Mouse (Mus musculus): Measurements from ENCODE around the gene Cdca3. TPM values are rescaled to one million over a fixed set of nuclear protein-coding genes. Genes with fewer than 3 reads are reported as not detected.
"Not testable (repeated sequence)": the region's sequence is repeated elsewhere in the genome, so short reads cannot be mapped to it uniquely, and the experiment has no call there.

The Cdca3 gene
- total RNA-seq, 4 experiments from 2014 or later = 0.31 to 0.51 (median 0.37) TPM

DNA sequence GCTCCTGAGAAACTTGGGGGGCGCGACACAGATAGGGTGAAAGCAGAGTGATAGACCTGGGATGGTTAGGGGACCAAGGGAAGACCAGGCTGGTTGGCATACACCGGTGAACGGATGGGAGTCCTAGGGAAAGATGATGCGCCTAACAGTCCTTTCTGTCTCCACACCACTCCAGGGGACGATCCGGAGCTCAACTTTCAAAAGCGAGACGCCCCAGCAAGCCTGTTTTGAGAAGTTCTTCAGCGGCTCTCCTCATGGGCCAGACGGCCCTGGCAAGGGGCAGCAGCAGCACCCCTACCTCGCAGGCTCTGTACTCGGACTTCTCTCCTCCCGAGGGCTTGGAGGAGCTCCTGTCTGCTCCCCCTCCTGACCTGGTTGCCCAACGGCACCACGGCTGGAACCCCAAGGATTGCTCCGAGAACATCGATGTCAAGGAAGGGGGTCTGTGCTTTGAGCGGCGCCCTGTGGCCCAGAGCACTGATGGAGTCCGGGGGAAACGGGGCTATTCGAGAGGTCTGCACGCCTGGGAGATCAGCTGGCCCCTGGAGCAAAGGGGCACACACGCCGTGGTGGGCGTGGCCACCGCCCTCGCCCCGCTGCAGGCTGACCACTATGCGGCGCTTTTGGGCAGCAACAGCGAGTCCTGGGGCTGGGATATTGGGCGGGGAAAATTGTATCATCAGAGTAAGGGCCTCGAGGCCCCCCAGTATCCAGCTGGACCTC, 20.1 kb upstream of the Cdca3 start:
- DNase-seq (ENCODE audit: low spot score in 2 of 2) = peak; percentile 81 to 85

GRCm38 (mm10) chr6:124809775-124810538, 19.4 kb upstream of the Cdca3 start:
- DNase-seq (ENCODE audit: low spot score in 2 of 2) = peak in 1 of 2 experiments; percentile 40

DNA sequence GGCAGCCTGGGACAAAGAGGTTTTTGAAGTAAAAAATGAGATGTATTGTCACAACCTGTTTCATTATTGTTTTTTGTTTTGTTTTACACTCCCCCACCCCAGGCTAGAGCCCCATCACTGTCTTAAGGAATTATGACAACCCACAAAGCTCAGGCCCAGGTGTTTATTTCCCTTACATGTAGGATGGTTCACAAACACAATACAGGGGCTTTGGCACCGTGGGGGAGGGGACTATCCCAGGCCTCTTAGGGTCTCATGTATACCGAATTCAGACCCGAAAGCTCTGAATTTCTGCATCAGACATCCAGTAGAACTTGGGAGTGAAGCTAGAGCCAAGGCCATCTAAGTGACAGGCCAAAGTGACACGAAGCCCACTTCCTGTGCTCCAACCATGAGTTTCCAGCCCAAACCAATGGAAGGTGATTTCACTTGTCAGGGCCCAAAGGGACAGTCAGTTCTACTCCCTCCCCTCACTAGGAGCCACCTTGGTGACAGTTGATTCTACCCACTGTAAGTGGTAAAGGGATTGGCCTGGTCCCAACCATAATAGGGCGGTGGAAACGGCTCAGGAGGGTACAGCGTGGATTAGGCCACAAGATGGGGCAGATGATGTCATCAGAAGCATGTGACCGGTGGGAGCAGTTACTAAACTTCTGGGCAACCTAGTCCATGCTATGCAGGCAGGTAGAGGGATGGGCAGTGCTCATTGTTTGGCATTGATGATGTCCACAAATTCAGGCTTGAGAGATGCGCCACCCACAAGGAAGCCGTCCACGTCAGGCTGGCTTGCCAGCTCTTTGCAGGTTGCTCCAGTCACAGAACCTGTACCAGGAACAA, 18.6 kb upstream of the Cdca3 start:
- not testable (repeated sequence) for DNase-seq (ENCODE audit: low spot score in 2 of 2)

- DNase-seq (ENCODE audit: low spot score in 2 of 2) = no peak
Observed at GRCm38 (mm10) chr6:124811403-124811665, 18.0 kb upstream of the Cdca3 start.

DNA sequence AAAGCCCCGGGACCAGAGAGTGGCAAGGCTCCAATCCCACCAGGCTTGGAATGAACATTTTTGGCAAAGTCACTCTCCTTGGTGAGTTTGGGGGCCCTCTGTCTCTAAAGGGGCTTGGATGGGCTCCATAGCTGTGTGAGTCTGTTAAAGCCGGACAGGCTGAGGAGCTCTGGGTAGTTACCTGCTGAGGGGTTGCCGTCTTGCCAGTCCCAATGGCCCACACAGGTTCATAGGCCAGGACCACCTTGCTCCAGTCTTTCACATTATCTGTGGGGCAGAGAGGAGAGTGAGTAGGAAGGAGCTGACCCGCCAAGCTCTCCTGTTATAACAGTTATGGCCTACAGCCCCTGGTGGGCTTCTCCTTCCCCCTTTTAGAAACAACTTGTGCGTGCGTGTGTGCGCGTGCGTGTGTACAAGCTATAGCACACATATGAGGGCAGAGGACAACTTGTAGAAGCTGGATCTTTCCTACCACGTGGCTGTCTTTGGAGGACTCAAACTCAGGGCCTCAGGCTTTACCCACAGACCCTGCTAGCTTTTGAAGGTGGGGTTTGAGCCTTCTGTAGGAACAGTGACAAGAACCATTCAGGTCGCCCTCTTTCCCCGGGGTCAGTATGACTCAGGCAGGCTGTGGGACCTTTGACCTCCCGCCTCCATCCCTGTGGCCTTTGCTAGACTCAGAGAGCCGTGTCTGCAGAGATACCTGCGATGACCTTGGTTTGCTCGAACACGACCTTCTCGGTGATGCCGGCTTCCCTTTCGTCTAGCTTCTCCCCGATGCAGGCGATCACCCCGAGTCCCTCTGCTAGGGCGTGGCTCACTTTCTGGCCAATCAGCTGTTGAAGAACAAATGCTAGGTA, 17.4 kb upstream of the Cdca3 start:
- DNase-seq (ENCODE audit: low spot score in 2 of 2) = no peak

GRCm38 (mm10) chr6:124812848-124813247, 16.5 kb upstream of the Cdca3 start:
- DNase-seq (ENCODE audit: low spot score in 2 of 2) = peak; percentile 51 to 67

- DNase-seq (ENCODE audit: low spot score in 2 of 2) = peak; percentile 63 to 76
Observed at GRCm38 (mm10) chr6:124813496-124813895, 15.9 kb upstream of the Cdca3 start.

GRCm38 (mm10) chr6:124813933-124814332, 15.4 kb upstream of the Cdca3 start, which contains the start of gene Tpi1:
Gene Tpi1 (minus strand): TSS chr6:124814296.
- peak; percentile 89 for DNase-seq (ENCODE audit: low spot score in 2 of 2)

GRCm38 (mm10) chr6:124814448-124814847, 14.9 kb upstream of the Cdca3 start:
- DNase-seq (ENCODE audit: low spot score in 2 of 2) = no peak

GRCm38 (mm10) chr6:124814858-124815774, 14.2 kb upstream of the Cdca3 start:
- DNase-seq (ENCODE audit: low spot score in 2 of 2) = no peak

DNA sequence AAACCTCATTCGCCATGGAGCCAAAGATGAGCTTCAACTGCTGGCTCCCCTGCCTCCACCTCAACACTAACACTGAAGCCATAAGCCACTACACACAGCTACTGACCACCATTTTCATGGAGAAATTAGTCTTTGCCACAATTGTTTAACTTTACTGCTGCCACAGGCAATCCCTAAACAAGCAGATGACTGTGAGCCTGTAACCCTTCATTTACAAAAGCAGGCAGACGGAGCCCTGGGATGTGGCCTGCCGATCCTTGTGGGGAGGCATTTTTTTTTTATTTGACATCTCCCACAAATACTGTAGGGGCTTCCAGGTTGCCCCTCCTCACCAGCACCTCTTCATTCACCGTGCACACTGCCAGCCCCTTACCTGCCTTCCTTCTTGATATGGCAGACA, 12.7 kb upstream of the Cdca3 start:
- DNase-seq (ENCODE audit: low spot score in 2 of 2) = no peak

DNA sequence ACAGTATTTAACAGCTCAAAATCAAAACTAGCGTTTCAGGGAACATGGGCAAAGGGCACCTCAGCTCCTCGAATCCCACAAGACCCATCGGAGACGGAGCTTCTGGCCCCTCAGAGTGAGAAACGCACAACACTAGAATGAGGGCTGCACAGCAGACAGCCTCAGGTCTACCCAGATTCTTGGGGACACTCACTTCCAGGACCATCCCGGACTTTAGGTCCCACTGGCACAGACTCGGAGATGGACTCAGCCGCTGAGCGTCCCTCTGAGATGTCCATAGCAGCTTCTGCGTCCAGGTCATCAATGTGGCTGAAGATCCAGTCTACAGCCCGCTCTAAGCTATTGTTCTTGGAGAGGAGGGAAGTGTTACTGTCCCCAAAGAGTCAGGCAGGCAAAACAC, 12.2 kb upstream of the Cdca3 start:
- DNase-seq (ENCODE audit: low spot score in 2 of 2) = no peak

- no peak for DNase-seq (ENCODE audit: low spot score in 2 of 2)
Observed at GRCm38 (mm10) chr6:124817563-124817962, 11.8 kb upstream of the Cdca3 start.

- DNase-seq (ENCODE audit: low spot score in 2 of 2) = no peak
Observed at GRCm38 (mm10) chr6:124817971-124818370, 11.4 kb upstream of the Cdca3 start.

GRCm38 (mm10) chr6:124820891-124821290, 8.5 kb upstream of the Cdca3 start:
- no peak for DNase-seq (ENCODE audit: low spot score in 2 of 2)

DNA sequence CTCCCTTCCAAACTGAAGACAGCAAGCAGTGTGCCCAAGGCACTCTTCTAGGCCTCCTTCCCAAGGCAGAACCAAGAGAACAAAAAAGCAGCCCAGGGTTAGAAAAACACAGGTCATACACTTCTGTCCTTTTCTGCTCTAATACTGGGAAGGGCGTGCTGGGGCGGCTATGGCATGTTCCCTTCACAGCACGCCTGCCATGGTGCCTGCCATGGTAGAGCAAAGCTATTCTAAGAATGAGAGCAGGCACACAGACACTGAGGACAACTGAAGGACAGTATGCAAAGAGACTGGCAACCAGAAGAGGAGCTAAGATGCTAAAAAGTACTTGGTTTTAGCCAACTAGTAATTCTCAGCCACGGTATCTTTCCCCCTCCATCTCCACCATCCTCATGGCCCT, 7.3 kb upstream of the Cdca3 start:
- no peak for DNase-seq (ENCODE audit: low spot score in 2 of 2)

- DNase-seq (ENCODE audit: low spot score in 2 of 2) = no peak
Observed at GRCm38 (mm10) chr6:124828101-124828592, 1.2 kb upstream of the Cdca3 start.

DNA sequence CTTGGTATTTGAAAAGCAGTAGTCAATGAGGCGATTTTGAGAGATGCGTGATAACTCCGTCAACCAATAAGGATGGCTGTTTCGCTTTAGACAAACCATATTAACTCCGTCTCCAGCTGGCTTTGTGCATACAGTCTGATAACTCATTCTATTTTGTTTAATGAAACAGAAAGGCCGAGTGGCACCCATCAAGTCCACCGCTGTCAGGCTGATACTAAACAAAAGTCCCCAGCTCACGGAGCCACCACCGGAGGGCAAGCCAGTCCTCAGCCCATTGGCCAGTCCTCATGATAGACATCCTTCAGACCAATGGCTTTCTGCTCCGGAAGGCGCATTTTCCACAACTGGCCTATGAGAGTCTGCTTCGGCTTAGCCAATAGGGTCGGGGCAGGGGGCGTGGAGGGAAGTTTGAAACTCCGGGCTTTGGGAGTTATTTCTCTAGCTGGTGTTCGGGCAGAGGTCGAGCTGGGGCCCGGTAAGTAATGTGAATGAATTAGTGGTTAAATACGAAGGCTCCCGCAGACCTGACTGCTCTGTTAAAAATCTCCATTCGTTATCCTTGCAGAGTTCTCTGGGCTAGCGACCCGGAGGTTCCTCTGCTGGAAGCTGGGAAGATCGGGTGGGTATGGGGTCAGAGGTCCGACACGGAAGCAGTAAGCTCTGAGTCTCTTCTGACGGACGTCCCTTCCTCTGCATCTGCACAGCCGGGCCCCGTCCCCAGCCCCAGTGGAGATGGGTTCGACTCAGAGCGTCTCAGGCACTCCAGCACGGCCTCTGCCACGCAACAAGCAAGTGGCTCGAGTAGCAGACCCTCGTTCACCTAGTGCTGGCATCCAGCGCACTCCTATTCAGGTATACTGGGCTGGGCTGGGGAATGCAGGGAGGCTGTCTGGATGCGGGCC, 703 bp downstream of the Cdca3 start:
- peak; percentile 89 to 91 for DNase-seq (ENCODE audit: low spot score in 2 of 2)

- DNase-seq (ENCODE audit: low spot score in 2 of 2) = not testable (repeated sequence)
Observed at GRCm38 (mm10) chr6:124831199-124831598, 1.9 kb downstream of the Cdca3 start.

Data from gastrocnemius, adult 8-10 months (tissue).